Mouse (Mus musculus) kidney, adult 10 weeks (tissue): ENCODE data around the gene Dusp23. TPM values are rescaled to one million over a fixed set of nuclear protein-coding genes. Genes with fewer than 3 reads are reported as not detected.

Source experiments
- polyA plus RNA-seq: library from polyadenylated mRNA; stranded (reverse); fragments of 350-450 nt; fragmentation: Illumina TruSeq; extraction: RNeasy Lipid Tissue Mini Kit (QIAGEN cat#74804); gene quantifications from one replicate; pipeline ENCODE4 v1.2.3, GENCODE M21; 2014; ENCODE audit warnings: low read depth, low replicate concordance

The Dusp23 gene
- 3.6 TPM for polyA plus RNA-seq

GRCm38 (mm10) chr1:172632451-172633326 is at the start of gene Dusp23:
Dusp23 (minus strand) TSS chr1:172632962.

GRCm38 (mm10) chr1:172602326-172602725 is 30.4 kb downstream of the Dusp23 start, which contains the start of gene Fcrl6:
Fcrl6 (minus strand) TSS chr1:172602551.

GRCm38 (mm10) chr1:172590385-172590784 is 42.4 kb downstream of the Dusp23 start, which contains the start of gene Slamf8:
Slamf8 (minus strand) TSS chr1:172590568.

Other genes starting within 250 kb of the Dusp23 start
- 6.0 TPM for gene Slamf9, start 157.6 kb downstream of the Dusp23 start, polyA plus RNA-seq
- 0.40 TPM for gene Igsf9, start 151.2 kb downstream of the Dusp23 start, polyA plus RNA-seq
- 26.8 TPM for gene Tagln2, start 132.9 kb downstream of the Dusp23 start, polyA plus RNA-seq
- not detected for gene Cfap45, start 112.2 kb downstream of the Dusp23 start, polyA plus RNA-seq
- gene Vsig8, start 77.0 kb downstream of the Dusp23 start, polyA plus RNA-seq = not detected
- 0.28 TPM for gene Slamf8, start 42.4 kb downstream of the Dusp23 start, polyA plus RNA-seq
- gene Fcrl6, start 30.4 kb downstream of the Dusp23 start, polyA plus RNA-seq = not detected
- gene Crp, start 65.1 kb upstream of the Dusp23 start, polyA plus RNA-seq = 0.53 TPM